Mouse (Mus musculus) heart, adult 11 months (tissue): ENCODE data around the gene Spin2f.
A peak's percentile ranks its signal among the peaks of the same experiment; 100 is the strongest.
"Not testable (repeated sequence)": the region's sequence is repeated elsewhere in the genome, so short reads cannot be mapped to it uniquely, and the experiment has no call there.

Source experiments
- DNase-seq: peaks from one replicate; pipeline ENCODE4 v3.0.0; 2022

The Spin2f gene

DNA sequence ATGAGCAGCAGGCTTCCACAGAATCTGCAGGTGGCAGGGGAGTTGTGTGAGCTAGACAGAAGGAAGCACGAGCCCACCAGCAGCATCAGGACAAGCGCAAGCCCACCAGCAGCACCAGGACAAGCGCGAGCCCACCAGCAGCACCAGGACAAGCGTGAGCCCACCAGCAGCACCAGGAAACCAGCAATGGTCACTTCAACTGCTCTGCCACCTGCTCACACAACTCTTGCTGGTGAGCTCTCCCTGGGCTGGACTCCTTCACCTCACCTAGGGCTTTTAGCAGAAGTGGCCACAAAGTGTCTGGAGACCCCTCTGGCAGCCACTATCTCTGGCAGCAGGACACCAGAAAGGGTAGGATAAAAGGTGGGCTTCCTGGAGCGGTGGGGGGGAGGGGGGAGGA lies at the start of gene Spin2f:
Gene Spin2f, plus strand, starts transcription at position 301 of the 400 bp plus-strand sequence.
- DNase-seq = not testable (repeated sequence)

DNA sequence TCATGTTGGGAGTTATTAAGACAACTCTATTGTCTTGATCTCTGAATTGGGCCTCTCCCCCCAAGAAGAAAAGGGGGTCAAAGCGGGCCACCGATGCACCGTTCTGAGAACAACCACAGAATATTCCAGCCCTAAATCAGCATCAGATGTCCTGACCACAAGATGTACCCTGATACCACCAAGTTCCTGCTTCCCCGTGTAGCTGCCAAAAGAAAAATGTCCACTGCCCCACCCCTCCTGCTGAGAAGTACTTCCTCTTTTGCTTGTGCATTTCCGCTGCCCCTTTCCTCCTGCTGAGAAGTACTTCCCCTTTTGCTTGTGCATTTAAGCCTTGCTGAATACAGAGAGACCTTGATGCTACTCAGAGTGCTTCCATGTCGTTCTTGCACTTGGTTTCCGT lies 41.6 kb upstream of the Spin2f start:
- DNase-seq = not testable (repeated sequence)

DNA sequence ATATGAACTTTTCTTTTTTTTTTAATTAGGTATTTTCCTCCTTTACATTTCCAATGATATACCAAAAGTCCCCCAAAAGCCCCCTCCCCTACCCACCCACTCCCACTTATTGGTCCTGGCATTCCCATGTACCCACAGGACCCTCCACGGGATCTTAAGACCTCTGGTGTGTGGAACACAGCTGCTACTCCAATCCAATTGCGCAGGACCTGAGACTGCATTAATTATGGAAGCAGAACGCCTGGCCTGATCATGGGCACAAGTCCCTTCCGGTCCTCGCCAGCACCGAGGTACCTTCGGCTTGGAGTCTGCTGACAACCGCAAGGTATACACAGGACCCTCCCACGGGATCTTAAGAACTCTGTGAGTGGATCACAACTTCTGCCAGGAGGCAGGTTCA lies 30.2 kb upstream of the Spin2f start:
- DNase-seq = peak; percentile 89

DNA sequence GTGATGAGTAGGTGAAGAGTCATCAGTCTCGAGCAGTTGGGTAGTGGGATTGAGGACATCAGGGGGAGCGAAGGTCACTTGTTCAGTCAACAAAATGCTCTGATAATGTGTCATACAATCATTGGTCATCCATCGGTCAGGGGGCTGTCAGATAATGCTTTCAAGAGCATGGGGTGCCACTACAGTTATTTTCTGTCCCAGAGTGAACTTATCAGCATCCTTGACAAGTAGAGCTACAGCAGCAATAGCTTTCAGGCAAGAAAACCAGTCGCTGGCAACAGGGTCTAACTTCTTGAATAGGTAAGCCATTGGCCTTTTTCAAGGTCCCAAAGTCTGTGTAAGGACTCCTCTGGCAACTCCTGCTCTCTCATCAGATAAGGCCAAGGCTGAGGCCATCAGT lies 18.6 kb upstream of the Spin2f start:
- peak; percentile 88 for DNase-seq

DNA sequence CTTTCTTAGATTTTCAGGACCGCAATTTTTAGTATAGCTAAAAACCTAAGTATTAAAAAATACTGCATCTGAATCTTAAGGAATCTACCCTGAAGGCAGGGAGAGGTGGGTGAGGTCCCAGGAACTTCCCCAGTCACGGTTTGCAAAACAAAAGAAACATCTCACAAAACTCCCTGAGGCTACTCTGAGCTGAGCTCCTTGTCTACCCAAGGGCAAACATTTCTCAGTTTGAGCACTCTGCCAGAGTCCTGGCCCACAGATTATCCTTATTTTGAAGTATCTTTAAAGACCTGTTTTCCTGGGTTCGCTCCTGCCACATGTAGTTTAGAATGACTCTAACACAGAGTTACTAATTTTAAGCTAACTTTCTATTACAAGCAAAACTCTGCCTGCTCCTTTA lies 11.9 kb upstream of the Spin2f start:
- not testable (repeated sequence) for DNase-seq
